Comparison of ENCODE assay signal across 26 mouse cellular contexts in genomic region chr13:9237495-9237894, GRCm38 (mm10). TPM values are rescaled to one million over a fixed set of nuclear protein-coding genes. Genes with fewer than 3 reads are reported as not detected.
A peak's percentile ranks its signal among the peaks of the same experiment; 100 is the strongest.
DNase-seq lines count a peak whose midpoint lies in the region; ATAC-seq and TF ChIP-seq lines count a peak whose summit lies in the region.
"Had no signal": no experiment of that assay in that cellular context is flagged by ENCODE, and none has a peak within 500 bp of the region (broad histone marks: within the 10 kb centered on the region; RNA-seq: fewer than 3 reads in every experiment).

No protein-coding gene starts in this region.

- no peak for ATAC-seq in forebrain, embryonic 11.5 days (replicated peaks; ENCODE audit: low FRiP score)
- ATAC-seq in forebrain, embryonic 16.5 days = no peak
- ATAC-seq in liver, embryonic 14.5 days (ENCODE audit: insufficient read depth) = peak; percentile 79
- ATAC-seq: CD4-positive, CD25-positive, alpha-beta regulatory T cell, adult 4 months had no signal

- H3K9me3 ChIP-seq in forebrain, embryonic 11.5 days (ENCODE audit: control insufficient read depth, low read length) = no peaks in the 10 kb centered on the region
- no peaks in the 10 kb centered on the region for H3K9me3 ChIP-seq in forebrain, embryonic 16.5 days (ENCODE audit: control insufficient read depth, low read length)
- no peaks in the 10 kb centered on the region for H3K9me3 ChIP-seq in liver, embryonic 14.5 days (ENCODE audit: control insufficient read depth, low read length)
- H3K9me3 ChIP-seq in limb, embryonic 10.5 days (replicated peaks) = no peaks in the 10 kb centered on the region
- H3K9me3 ChIP-seq: embryonic facial prominence, embryonic 15.5 days; forebrain, embryonic 10.5 days; heart, embryonic 15.5 days; limb, embryonic 13.5 days; midbrain, embryonic 12.5 days; neural tube, embryonic 12.5 days had no signal

- 91% methylated on average over 7 of the region's 7 CpGs for WGBS in forebrain, embryonic 11.5 days
- 91% methylated on average over 7 of the region's 7 CpGs for whole genome bisulfite sequencing in forebrain, embryonic 16.5 days
- WGBS in liver, embryonic 14.5 days (ENCODE audit: insufficient replicate concordance) = 12% methylated on average over 7 of the region's 7 CpGs
- WGBS in limb, embryonic 10.5 days = 90% methylated on average over 7 of the region's 7 CpGs

- no peak overlapping the region for H3K4me2 ChIP-seq in forebrain, embryonic 11.5 days (ENCODE audit: low read depth, low read length, severe bottlenecking)
- H3K4me2 ChIP-seq in forebrain, embryonic 16.5 days (ENCODE audit: low read length) = no peak overlapping the region
- peak overlapping the region; percentile 26; the same call in 1 of the 2 replicates for H3K4me2 ChIP-seq in liver, embryonic 14.5 days (ENCODE audit: low read depth)
- H3K4me2 ChIP-seq: embryonic facial prominence, embryonic 15.5 days; heart, embryonic 15.5 days; limb, embryonic 13.5 days; midbrain, embryonic 12.5 days; neural tube, embryonic 12.5 days had no signal

- no peaks in the 10 kb centered on the region; the same call in 1 of the 2 replicates for H3K4me1 ChIP-seq in forebrain, embryonic 11.5 days (replicated peaks; ENCODE audit: control insufficient read depth, insufficient read depth, low read length)
- no peaks in the 10 kb centered on the region for H3K4me1 ChIP-seq in forebrain, embryonic 16.5 days (replicated peaks; ENCODE audit: control insufficient read depth, insufficient read depth, low read length)
- H3K4me1 ChIP-seq in liver, embryonic 14.5 days (replicated peaks; ENCODE audit: control insufficient read depth in 2 of 2, insufficient read depth in 2 of 2, low read length in 1 of 2) = peaks cover 0 to 7% of the 10 kb centered on the region in 2 experiments; a peak in 1 of 4 replicates
- no peaks in the 10 kb centered on the region for H3K4me1 ChIP-seq in limb, embryonic 10.5 days
- H3K4me1 ChIP-seq: embryonic facial prominence, embryonic 15.5 days; forebrain, embryonic 10.5 days; heart, embryonic 15.5 days; limb, embryonic 13.5 days; midbrain, embryonic 12.5 days; neural tube, embryonic 12.5 days had no signal

- no peaks in the 10 kb centered on the region for H3K36me3 ChIP-seq in forebrain, embryonic 11.5 days (ENCODE audit: control insufficient read depth, insufficient read depth, low read length)
- H3K36me3 ChIP-seq in forebrain, embryonic 16.5 days (ENCODE audit: control insufficient read depth, insufficient read depth) = no peaks in the 10 kb centered on the region
- H3K36me3 ChIP-seq in liver, embryonic 14.5 days (replicated peaks; ENCODE audit: control insufficient read depth, insufficient read depth, low read depth) = no peaks in the 10 kb centered on the region
- H3K36me3 ChIP-seq in limb, embryonic 10.5 days = no peaks in the 10 kb centered on the region
- H3K36me3 ChIP-seq: embryonic facial prominence, embryonic 15.5 days; forebrain, embryonic 10.5 days; heart, embryonic 15.5 days; limb, embryonic 13.5 days; midbrain, embryonic 12.5 days; neural tube, embryonic 12.5 days had no signal

- H3K9ac ChIP-seq in forebrain, embryonic 11.5 days (ENCODE audit: low read length) = no peak overlapping the region
- no peak overlapping the region for H3K9ac ChIP-seq in forebrain, embryonic 16.5 days (replicated peaks; ENCODE audit: low read depth, low read length)
- H3K9ac ChIP-seq in liver, embryonic 14.5 days (replicated peaks) = no peak overlapping the region
- H3K9ac ChIP-seq: embryonic facial prominence, embryonic 15.5 days; heart, embryonic 15.5 days; limb, embryonic 13.5 days; midbrain, embryonic 12.5 days; neural tube, embryonic 12.5 days had no signal

- no peak overlapping the region for H3K4me3 ChIP-seq in forebrain, embryonic 11.5 days (ENCODE audit: low read depth, low read length)
- H3K4me3 ChIP-seq in forebrain, embryonic 16.5 days (replicated peaks; ENCODE audit: low read length) = no peak overlapping the region
- H3K4me3 ChIP-seq in liver, embryonic 14.5 days (ENCODE audit: insufficient read depth in 1 of 2, low read depth in 2 of 2, low read length in 2 of 2) = no peak overlapping the region
- no peak overlapping the region for H3K4me3 ChIP-seq in limb, embryonic 10.5 days
- H3K4me3 ChIP-seq: embryonic facial prominence, embryonic 15.5 days; forebrain, embryonic 10.5 days; heart, adult 2 months; heart, embryonic 15.5 days; limb, embryonic 13.5 days; midbrain, embryonic 12.5 days; neural tube, embryonic 12.5 days had no signal

- peak; percentile 60 for TF ChIP-seq EP300 in liver, embryonic 14.5 days (IDR thresholded peaks at IDR 0.05; ENCODE audit: low read depth)

- no peaks in the 10 kb centered on the region for H3K27me3 ChIP-seq in forebrain, embryonic 11.5 days (ENCODE audit: control insufficient read depth, insufficient read depth, low read length)
- no peaks in the 10 kb centered on the region for H3K27me3 ChIP-seq in forebrain, embryonic 16.5 days (replicated peaks; ENCODE audit: control insufficient read depth, insufficient read depth, low read length)
- no peaks in the 10 kb centered on the region for H3K27me3 ChIP-seq in liver, embryonic 14.5 days (ENCODE audit: control insufficient read depth, insufficient read depth, low read length)
- no peaks in the 10 kb centered on the region for H3K27me3 ChIP-seq in limb, embryonic 10.5 days (ENCODE audit: low read depth, poor library complexity, severe bottlenecking)
- H3K27me3 ChIP-seq: embryonic facial prominence, embryonic 15.5 days; heart, embryonic 15.5 days; limb, embryonic 13.5 days; midbrain, embryonic 12.5 days; neural tube, embryonic 12.5 days had no signal

- no peak overlapping the region for H3K27ac ChIP-seq in forebrain, embryonic 11.5 days (ENCODE audit: low read depth, low read length)
- no peak overlapping the region for H3K27ac ChIP-seq in forebrain, embryonic 16.5 days (ENCODE audit: low read length)
- H3K27ac ChIP-seq in liver, embryonic 14.5 days = no peak overlapping the region
- no peak overlapping the region for H3K27ac ChIP-seq in limb, embryonic 10.5 days
- H3K27ac ChIP-seq: embryonic facial prominence, embryonic 15.5 days; forebrain, embryonic 10.5 days; heart, adult 2 months; heart, embryonic 15.5 days; limb, embryonic 13.5 days; macrophage; midbrain, embryonic 12.5 days; neural tube, embryonic 12.5 days had no signal

- peak; percentile 6 for DNase-seq in forebrain, embryonic 11.5 days (ENCODE audit: low spot score)
- peak; percentile 21 for DNase-seq in lung, postnatal 36 days
- no peak for DNase-seq in lung, adult 18-20 months
- DNase-seq in liver, embryonic 14.5 days (ENCODE audit: low read depth in 3 of 3, low spot score in 3 of 3) = peak in 2 of 3 experiments; percentile 10 to 17
- no peak for DNase-seq in layer of hippocampus, postnatal 14 days (ENCODE audit: low spot score in 2 of 2)
- DNase-seq in limb, embryonic 10.5 days (ENCODE audit: low spot score) = no peak
- DNase-seq in urinary bladder, postnatal 25 days (ENCODE audit: low spot score) = no peak
- DNase-seq: adrenal gland, postnatal 25 days; cerebellum, adult 18-20 months; cerebellum, postnatal 25 days; gastrocnemius, postnatal 25 days; heart, adult 2 months; kidney, adult 11 months; kidney, postnatal 4 days; layer of hippocampus, adult 9-11 months; right cerebral cortex, adult 18-20 months; thymus, postnatal 25 days had no signal

- TF ChIP-seq CTCF in liver, embryonic 14.5 days (IDR thresholded peaks at IDR 0.05; ENCODE audit: low read depth) = no peak

RNA-seq across cellular contexts. Expression of gene Dip2c, which starts 38.8 kb away (rescaled TPM):
- polyA plus RNA-seq in forebrain, embryonic 11.5 days (2014; fragmentation: Nextera tagmentation; extraction: Ambion mirVana) = 9.0 and 9.9 TPM in 2 replicates
- 12.3 and 12.8 TPM in 2 replicates for polyA plus RNA-seq in forebrain, embryonic 16.5 days (2015; fragmentation: Nextera tagmentation; extraction: Ambion mirVana)
- polyA plus RNA-seq in liver, embryonic 14.5 days (2012; rRNA removed) = 0.53 and 0.55 TPM in 2 replicates
- polyA plus RNA-seq in liver, embryonic 14.5 days (2014; fragmentation: Nextera tagmentation; extraction: Ambion mirVana) = 0.46 and 0.66 TPM in 2 replicates
- 10 to 100 TPM; 65.7 to 71.0 TPM for total RNA-seq in layer of hippocampus, postnatal 14 days (2021)
- polyA plus RNA-seq in limb, embryonic 10.5 days (2016; fragmentation: Nextera tagmentation; extraction: Ambion mirVana) = 3.8 and 4.9 TPM in 2 replicates

Comparison
In these comparisons a context has a peak if more than half of its experiments do, and no peak if none do; other contexts are left out.
1. DNase-seq: peak in forebrain, embryonic 11.5 days (single experiment), lung, postnatal 36 days (single experiment) and liver, embryonic 14.5 days (2 of 3); none in lung, adult 18-20 months (0 of 2), layer of hippocampus, postnatal 14 days (0 of 2), limb, embryonic 10.5 days (single experiment) and urinary bladder, postnatal 25 days (single experiment).